Mouse (Mus musculus): ENCODE results near the gene Tnip2. TPM values are rescaled to one million over a fixed set of nuclear protein-coding genes. Genes with fewer than 3 reads are reported as not detected.

Tnip2 gene
- polyA plus RNA-seq, 1 experiment = 27.3 TPM

DNA sequence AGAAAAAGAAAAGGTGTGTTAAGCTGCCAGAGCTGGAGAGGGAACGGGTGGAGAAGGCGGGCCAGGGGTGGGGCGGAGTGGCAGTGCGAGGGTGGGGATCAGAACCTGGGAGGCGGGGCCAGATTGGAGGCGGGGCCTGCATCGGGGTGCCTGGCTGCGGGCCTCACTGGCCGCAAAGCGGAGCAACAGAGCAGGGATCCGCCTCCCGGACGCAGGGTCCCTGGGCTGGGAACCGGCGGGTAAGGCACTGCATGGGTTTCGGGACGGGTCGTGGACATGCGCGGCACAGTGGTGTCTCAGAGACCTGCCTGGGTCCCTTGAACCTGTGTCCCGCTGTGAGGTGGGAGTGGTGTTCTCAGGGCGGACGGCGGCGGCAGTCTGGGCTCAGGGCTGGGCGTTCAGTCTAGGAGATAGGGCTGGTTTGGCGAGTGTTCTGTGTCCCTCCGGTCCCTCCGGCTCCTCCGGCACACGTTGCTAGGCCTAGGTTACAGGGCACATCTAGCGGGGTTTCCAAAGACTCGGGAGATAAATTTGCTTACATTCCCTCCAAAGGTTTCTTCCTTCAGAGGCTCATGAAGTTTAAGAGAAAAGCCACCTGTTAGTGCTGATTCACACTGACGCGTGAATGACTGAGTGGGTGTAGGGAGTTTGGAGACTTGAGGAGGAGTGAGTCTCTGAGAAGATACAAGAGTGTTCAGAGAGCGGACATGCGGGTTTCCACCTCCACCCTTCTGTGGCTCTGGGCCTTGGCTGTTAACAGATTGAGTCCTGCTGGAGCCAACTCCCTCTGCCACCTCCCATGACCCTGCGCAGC lies 12.1 kb upstream of the Tnip2 start, which contains the start of gene Sh3bp2:
Sh3bp2 (plus strand) TSS at position 176 of the 814 bp plus-strand sequence.
- TF ChIP-seq POLR2A (IDR thresholded peaks at IDR 0.05; ENCODE audit: extremely low read depth, insufficient read depth, low read length) (peak; percentile 37; the same call in 1 of the 2 replicates), CTCF (IDR thresholded peaks at IDR 0.05; ENCODE audit: extremely low read depth, insufficient read depth, low read length) (no peak)
- peak within 1 kb of the TSS; percentile 39 for H3K4me3 ChIP-seq (ENCODE audit: insufficient read depth, low read length)
- no peaks in the 10 kb centered on the region for H3K4me1 ChIP-seq (ENCODE audit: control insufficient read depth, insufficient read depth, low read length)
- no peak within 1 kb of the TSS for H3K27ac ChIP-seq (ENCODE audit: insufficient read depth, low read length)

DNA sequence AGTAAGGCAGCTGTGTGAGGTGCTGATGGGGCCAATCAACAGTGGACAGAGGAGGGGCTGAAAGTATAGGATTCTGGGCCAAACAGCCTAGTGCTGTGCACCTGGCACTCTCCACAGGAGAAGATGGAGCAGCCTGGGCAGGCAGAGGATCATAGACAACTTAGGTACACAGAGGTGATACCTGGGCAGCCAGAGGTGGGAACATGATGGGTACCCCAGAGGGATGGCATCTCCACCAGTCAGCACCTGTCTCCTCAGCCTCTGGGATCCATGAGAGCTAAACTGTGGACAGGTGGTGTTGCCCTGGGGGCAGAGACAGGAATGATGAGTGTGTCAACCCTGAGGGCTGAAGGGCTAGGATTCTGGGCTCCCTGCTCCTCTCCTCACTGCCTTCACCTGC lies 10.7 kb upstream of the Tnip2 start:
- Histone ChIP-seq H3K27ac (ENCODE audit: insufficient read depth, low read length) (no peak overlapping the region), H3K4me1 (ENCODE audit: control insufficient read depth, insufficient read depth, low read length) (no peaks in the 10 kb centered on the region), H3K4me3 (ENCODE audit: insufficient read depth, low read length) (no peak overlapping the region)
- TF ChIP-seq POLR2A (IDR thresholded peaks at IDR 0.05; ENCODE audit: extremely low read depth, insufficient read depth, low read length) (no peak), CTCF (IDR thresholded peaks at IDR 0.05; ENCODE audit: extremely low read depth, insufficient read depth, low read length) (no peak)

DNA sequence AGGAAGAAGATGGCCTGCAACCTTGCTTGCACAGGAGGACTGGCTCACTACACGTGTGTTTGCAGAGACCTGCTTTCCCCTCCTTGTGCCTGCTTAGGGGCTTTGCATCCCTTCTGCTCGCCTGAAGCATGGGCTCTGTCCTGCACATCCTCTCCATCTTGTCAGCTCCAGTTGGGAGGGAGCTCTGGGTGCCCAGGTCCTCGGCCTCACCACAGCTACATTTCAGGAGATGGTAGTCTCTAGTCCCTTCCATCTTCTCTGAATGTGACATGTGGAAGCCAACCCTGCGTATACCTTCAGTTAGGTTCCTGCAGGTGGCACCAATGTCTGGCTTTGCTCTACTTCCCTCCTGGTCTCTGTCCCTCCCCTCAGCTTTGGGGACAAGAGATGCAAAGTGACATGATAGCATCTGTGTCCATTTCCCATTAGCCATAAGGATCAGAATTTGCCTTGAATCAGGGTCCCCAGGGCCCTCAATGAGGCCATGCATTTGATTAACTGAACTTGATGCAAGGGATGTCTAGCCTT lies 10.2 kb upstream of the Tnip2 start:
- H3K4me1 ChIP-seq (ENCODE audit: control insufficient read depth, insufficient read depth, low read length) = no peaks in the 10 kb centered on the region
- peak; percentile 34; the same call in 1 of the 2 replicates for TF ChIP-seq CTCF (IDR thresholded peaks at IDR 0.05; ENCODE audit: extremely low read depth, insufficient read depth, low read length)
- TF ChIP-seq POLR2A (IDR thresholded peaks at IDR 0.05; ENCODE audit: extremely low read depth, insufficient read depth, low read length) = no peak
- H3K27ac ChIP-seq (ENCODE audit: insufficient read depth, low read length) = no peak overlapping the region
- H3K4me3 ChIP-seq (ENCODE audit: insufficient read depth, low read length) = no peak overlapping the region

DNA sequence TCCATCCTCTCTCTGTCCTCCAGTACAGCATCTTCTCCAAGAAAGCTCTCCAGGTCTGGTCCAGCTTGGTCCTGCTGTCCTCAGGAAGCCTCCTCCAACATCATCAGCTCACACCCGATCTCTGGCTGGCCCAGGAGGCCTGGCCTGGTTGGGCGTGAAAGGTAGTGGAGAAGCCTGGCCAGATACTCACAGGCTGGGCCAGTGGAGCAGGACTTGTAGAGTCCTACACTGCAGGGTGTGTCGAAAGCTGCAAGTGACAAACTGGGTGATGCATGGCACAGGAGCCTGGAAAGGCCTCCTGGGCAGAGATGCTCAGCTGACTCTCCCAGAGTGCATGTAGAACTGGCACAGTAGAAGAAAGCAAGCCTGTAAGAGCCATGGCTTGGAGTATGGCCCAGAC lies 7.5 kb upstream of the Tnip2 start:
- H3K4me1 ChIP-seq (ENCODE audit: control insufficient read depth, insufficient read depth, low read length) = no peaks in the 10 kb centered on the region
- H3K27ac ChIP-seq (ENCODE audit: insufficient read depth, low read length) = no peak overlapping the region
- H3K4me3 ChIP-seq (ENCODE audit: insufficient read depth, low read length) = no peak overlapping the region
- TF ChIP-seq POLR2A (IDR thresholded peaks at IDR 0.05; ENCODE audit: extremely low read depth, insufficient read depth, low read length) (no peak), CTCF (IDR thresholded peaks at IDR 0.05; ENCODE audit: extremely low read depth, insufficient read depth, low read length) (no peak)

DNA sequence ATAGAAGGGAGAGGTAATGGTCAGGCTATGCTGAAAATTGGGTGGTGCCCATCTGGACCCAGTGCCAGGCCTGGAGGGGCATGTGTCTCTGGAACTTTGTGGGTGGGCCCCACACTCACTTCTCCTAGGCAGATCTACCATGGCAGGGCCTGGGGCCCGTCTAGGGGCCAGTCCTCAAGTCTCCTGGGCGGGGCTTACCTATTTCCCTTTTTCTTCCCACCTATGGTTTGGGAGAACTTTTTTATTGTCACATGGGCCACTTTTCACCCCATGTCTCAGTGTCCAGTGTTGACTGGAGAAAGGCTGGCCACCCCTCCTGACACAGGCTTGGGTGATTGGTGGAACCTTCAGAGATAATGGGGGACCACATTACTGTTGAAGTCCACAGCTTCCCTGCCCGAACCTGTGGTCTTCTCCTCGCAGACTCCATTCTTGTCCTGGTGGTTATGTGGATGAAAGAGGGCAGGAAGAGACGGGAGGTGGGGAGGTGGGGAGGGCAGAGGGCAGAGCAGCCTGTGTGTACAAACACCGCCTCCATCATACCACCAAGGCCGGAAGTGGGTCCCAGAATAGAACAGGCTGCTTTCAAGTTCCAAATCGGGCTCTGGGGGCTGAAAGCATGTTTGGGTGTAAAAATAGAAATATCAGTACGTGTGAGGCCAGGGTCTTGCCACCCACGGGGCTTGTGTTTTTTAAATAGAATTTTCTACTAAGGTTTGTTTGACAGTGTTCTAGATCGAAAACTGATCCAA lies 6.8 kb upstream of the Tnip2 start:
- H3K27ac ChIP-seq (ENCODE audit: insufficient read depth, low read length) = no peak overlapping the region
- no peak overlapping the region for H3K4me3 ChIP-seq (ENCODE audit: insufficient read depth, low read length)
- H3K4me1 ChIP-seq (ENCODE audit: control insufficient read depth, insufficient read depth, low read length) = no peaks in the 10 kb centered on the region
- TF ChIP-seq CTCF (IDR thresholded peaks at IDR 0.05; ENCODE audit: extremely low read depth, insufficient read depth, low read length) (no peak), POLR2A (IDR thresholded peaks at IDR 0.05; ENCODE audit: extremely low read depth, insufficient read depth, low read length) (no peak)

DNA sequence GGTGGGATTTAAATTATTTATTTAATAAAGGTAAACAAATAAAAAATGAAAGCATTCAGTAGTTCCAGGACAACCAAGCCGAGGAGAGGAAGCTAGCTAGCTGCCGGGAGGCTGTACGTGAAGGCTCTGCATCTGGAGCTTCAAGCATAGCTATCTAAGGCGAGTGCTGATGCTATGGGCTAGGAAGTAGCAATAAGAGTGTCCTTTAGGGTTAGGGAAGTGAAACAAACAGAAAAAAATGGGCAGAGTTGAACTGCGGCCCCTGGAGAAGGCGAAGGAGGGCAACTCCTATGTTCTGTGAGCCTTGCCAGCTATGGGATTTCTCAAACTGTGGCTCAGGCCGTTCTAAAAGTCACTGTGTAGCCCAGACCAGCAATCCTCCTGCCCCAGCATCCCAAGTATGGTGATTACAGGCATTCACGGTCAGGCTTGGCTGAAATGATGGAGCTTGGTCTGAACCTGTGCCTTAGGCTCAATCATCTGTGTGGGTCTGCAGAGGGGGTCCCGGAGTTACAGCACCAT lies 5.7 kb upstream of the Tnip2 start:
- Histone ChIP-seq H3K27ac (ENCODE audit: insufficient read depth, low read length) (no peak overlapping the region), H3K4me3 (ENCODE audit: insufficient read depth, low read length) (no peak overlapping the region), H3K4me1 (ENCODE audit: control insufficient read depth, insufficient read depth, low read length) (no peaks in the 10 kb centered on the region)
- TF ChIP-seq POLR2A (IDR thresholded peaks at IDR 0.05; ENCODE audit: extremely low read depth, insufficient read depth, low read length) (no peak), CTCF (IDR thresholded peaks at IDR 0.05; ENCODE audit: extremely low read depth, insufficient read depth, low read length) (no peak)

DNA sequence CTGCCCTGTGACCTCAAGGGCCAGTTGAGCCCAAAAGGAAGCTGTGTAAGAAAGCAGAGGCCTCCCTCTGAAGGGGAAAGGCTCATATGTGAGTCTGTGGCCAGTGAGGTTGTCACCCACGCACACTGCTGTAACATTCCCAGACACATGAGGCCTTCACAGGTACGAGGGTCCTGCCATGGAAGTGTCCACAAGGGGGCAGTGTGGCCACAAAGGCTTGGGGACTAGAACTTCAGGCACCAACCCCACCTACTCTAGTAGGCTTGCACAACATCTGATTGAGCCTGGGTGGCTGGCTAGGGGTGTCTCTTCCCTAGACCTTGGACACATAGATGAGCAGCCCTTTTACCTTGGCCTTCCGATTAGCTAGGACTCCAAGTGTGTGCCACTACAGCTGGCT lies 4.1 kb upstream of the Tnip2 start:
- peak; percentile 71 for TF ChIP-seq CTCF (IDR thresholded peaks at IDR 0.05; ENCODE audit: extremely low read depth, insufficient read depth, low read length)
- no peak for TF ChIP-seq POLR2A (IDR thresholded peaks at IDR 0.05; ENCODE audit: extremely low read depth, insufficient read depth, low read length)
- H3K4me1 ChIP-seq (ENCODE audit: control insufficient read depth, insufficient read depth, low read length) = no peaks in the 10 kb centered on the region
- H3K27ac ChIP-seq (ENCODE audit: insufficient read depth, low read length) = no peak overlapping the region
- no peak overlapping the region for H3K4me3 ChIP-seq (ENCODE audit: insufficient read depth, low read length)

DNA sequence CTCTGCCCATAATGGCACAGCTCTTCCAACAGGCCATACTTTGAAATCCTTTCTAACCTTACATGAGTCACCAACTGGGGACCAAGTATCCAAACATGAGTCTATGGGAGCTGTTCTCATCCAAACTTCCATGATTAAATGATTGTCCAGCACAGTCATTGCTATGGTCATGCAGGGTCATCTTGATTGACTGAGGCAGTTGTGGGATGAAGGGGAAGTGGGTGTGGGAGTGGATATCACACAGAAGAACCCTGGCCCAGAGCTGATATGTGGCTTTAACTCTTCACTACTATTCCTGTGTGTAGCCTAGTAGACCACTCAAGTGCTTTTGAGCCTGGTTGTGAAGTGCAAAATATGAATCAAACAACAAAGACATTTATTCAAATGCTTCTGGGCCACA lies 1.3 kb upstream of the Tnip2 start:
- TF ChIP-seq POLR2A (IDR thresholded peaks at IDR 0.05; ENCODE audit: extremely low read depth, insufficient read depth, low read length) (no peak), CTCF (IDR thresholded peaks at IDR 0.05; ENCODE audit: extremely low read depth, insufficient read depth, low read length) (no peak)
- Histone ChIP-seq H3K4me1 (ENCODE audit: control insufficient read depth, insufficient read depth, low read length) (no peaks in the 10 kb centered on the region), H3K27ac (ENCODE audit: insufficient read depth, low read length) (no peak overlapping the region), H3K4me3 (ENCODE audit: insufficient read depth, low read length) (no peak overlapping the region)

DNA sequence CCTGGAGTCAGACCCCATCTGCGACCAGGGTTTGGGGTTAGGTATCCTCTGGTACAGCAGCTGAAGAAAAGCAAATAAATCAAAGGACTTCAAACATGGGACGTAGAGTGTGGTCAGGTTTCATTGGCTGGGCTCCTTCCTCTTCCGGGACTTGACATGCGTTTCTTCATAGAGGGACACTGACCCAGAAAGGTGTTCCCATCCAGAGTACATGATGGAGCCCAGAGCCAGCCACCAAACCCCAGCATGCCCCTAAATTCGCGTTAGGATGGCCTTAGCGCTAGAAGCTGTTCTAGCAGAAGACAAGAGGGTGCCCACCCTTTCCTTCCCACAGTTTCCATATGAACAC lies 401 bp upstream of the Tnip2 start:
- no peak overlapping the region for H3K27ac ChIP-seq (ENCODE audit: insufficient read depth, low read length)
- TF ChIP-seq CTCF (IDR thresholded peaks at IDR 0.05; ENCODE audit: extremely low read depth, insufficient read depth, low read length) (no peak), POLR2A (IDR thresholded peaks at IDR 0.05; ENCODE audit: extremely low read depth, insufficient read depth, low read length) (no peak)
- peak overlapping the region; percentile 70 for H3K4me3 ChIP-seq (ENCODE audit: insufficient read depth, low read length)
- H3K4me1 ChIP-seq (ENCODE audit: control insufficient read depth, insufficient read depth, low read length) = no peaks in the 10 kb centered on the region

All from cortical plate, adult 2 months (tissue).